Mouse (Mus musculus): ENCODE results near the gene Gm34653. TPM values are rescaled to one million over a fixed set of nuclear protein-coding genes. Genes with fewer than 3 reads are reported as not detected.

The Gm34653 gene
- total and polyA plus RNA-seq, 3 experiments, result 0.38 TPM; not detected in 2

DNA sequence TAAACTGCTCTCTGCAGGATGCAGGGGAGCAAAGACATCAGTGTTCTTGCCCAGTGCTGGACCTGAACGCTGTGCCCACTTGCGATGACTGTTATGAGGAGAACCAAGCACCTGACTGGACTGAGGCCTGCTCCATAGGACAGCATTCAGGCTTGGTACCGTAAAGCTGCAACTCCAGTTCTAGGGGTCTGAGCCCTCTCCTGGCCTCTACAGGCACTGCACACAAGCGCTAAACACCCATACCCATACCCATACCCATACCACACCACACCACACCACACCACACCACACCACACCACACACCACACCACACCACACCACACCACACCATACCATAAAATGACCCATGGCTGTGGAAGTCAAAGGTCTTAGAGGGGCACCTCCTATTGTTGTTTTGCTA lies 22.5 kb downstream of the Gm34653 start:
- ATAC-seq (ENCODE audit: extremely low read depth, insufficient number of reproducible peaks, low FRiP score, poor library complexity, severe bottlenecking), result no peak
- TF ChIP-seq GATA1 (IDR thresholded peaks at IDR 0.05; ENCODE audit: borderline replicate concordance, low read length) (no peak), GATA2 (IDR thresholded peaks at IDR 0.05; ENCODE audit: borderline replicate concordance, low read depth, low read length) (no peak), TAL1 (conservative IDR thresholded peaks at IDR 0.05; ENCODE audit: low read depth, low read length) (no peak), CTCF (IDR thresholded peaks at IDR 0.05; ENCODE audit: low read depth, low read length) (no peak), POLR2AphosphoS5 (IDR thresholded peaks at IDR 0.05; ENCODE audit: insufficient replicate concordance, low read depth, low read length) (no peak)
- no peaks in the 10 kb centered on the region for H3K27me3 ChIP-seq (ENCODE audit: insufficient read depth, low read length)
- H3K9me3 ChIP-seq (replicated peaks), result no peaks in the 10 kb centered on the region
- no peak for DNase-seq (ENCODE audit: low spot score)
- H3K36me3 ChIP-seq (replicated peaks), result peaks cover 96% of the 10 kb centered on the region
- no peak overlapping the region for H3K4me3 ChIP-seq (ENCODE audit: low read depth, low read length)
- H3K4me1 ChIP-seq (ENCODE audit: insufficient read depth, low read depth, low read length), result peaks cover 7% of the 10 kb centered on the region; the same call in 1 of the 2 replicates

GRCm38 (mm10) chr2:34857728-34858127 lies 24.9 kb downstream of the Gm34653 start:
- DNase-seq (ENCODE audit: low spot score) (no peak), ATAC-seq (ENCODE audit: extremely low read depth, insufficient number of reproducible peaks, low FRiP score, poor library complexity, severe bottlenecking) (no peak)
- Histone ChIP-seq H3K4me1 (ENCODE audit: insufficient read depth, low read depth, low read length) (peaks cover 7% of the 10 kb centered on the region; the same call in 1 of the 2 replicates), H3K27me3 (ENCODE audit: insufficient read depth, low read length) (no peaks in the 10 kb centered on the region), H3K9me3 (replicated peaks) (no peaks in the 10 kb centered on the region), H3K4me3 (ENCODE audit: low read depth, low read length) (no peak overlapping the region), H3K36me3 (replicated peaks) (peaks cover 91% of the 10 kb centered on the region)
- TF ChIP-seq POLR2AphosphoS5 (IDR thresholded peaks at IDR 0.05; ENCODE audit: insufficient replicate concordance, low read depth, low read length) (no peak), GATA2 (IDR thresholded peaks at IDR 0.05; ENCODE audit: borderline replicate concordance, low read depth, low read length) (no peak), CTCF (IDR thresholded peaks at IDR 0.05; ENCODE audit: low read depth, low read length) (no peak), TAL1 (conservative IDR thresholded peaks at IDR 0.05; ENCODE audit: low read depth, low read length) (no peak), GATA1 (IDR thresholded peaks at IDR 0.05; ENCODE audit: borderline replicate concordance, low read length) (no peak)

DNA sequence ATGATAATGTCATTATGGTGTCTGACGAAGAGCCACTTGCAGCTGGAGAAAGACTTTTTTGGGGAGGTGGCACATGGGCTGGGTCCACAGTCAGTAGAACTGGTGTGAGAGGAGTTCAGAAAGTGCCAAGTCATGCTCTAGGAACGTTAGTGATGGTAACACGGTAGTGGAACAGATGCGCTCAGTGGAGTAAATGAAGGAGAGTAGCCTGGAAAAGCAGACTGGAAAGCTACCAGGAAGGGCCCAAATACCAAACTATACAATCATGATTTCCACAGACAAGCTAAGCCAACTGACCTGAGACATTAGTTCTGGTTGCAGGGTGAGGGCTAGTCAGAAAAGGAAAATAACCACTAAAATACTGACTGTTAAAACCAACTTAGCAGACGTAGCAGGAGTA lies 36.9 kb downstream of the Gm34653 start:
- peaks cover 49% of the 10 kb centered on the region for H3K4me1 ChIP-seq (ENCODE audit: insufficient read depth, low read depth, low read length)
- peaks cover 44% of the 10 kb centered on the region for H3K36me3 ChIP-seq (replicated peaks)
- DNase-seq (ENCODE audit: low spot score), result peak; percentile 65
- H3K27me3 ChIP-seq (ENCODE audit: insufficient read depth, low read length), result peaks cover 12% of the 10 kb centered on the region
- TF ChIP-seq GATA2 (IDR thresholded peaks at IDR 0.05; ENCODE audit: borderline replicate concordance, low read depth, low read length) (no peak), TAL1 (conservative IDR thresholded peaks at IDR 0.05; ENCODE audit: low read depth, low read length) (no peak), CTCF (IDR thresholded peaks at IDR 0.05; ENCODE audit: low read depth, low read length) (no peak), GATA1 (IDR thresholded peaks at IDR 0.05; ENCODE audit: borderline replicate concordance, low read length) (no peak), POLR2AphosphoS5 (IDR thresholded peaks at IDR 0.05; ENCODE audit: insufficient replicate concordance, low read depth, low read length) (no peak)
- peak overlapping the region; percentile 98 for H3K4me3 ChIP-seq (ENCODE audit: low read depth, low read length)
- ATAC-seq (ENCODE audit: extremely low read depth, insufficient number of reproducible peaks, low FRiP score, poor library complexity, severe bottlenecking), result peak; percentile 70; the same call in 1 of the 2 replicates
- no peaks in the 10 kb centered on the region for H3K9me3 ChIP-seq (replicated peaks)

GRCm38 (mm10) chr2:34870520-34871474 lies 38.0 kb downstream of the Gm34653 start:
- Histone ChIP-seq H3K9me3 (replicated peaks) (no peaks in the 10 kb centered on the region), H3K4me1 (ENCODE audit: insufficient read depth, low read depth, low read length) (peaks cover 49% of the 10 kb centered on the region), H3K36me3 (replicated peaks) (peaks cover 33% of the 10 kb centered on the region), H3K27me3 (ENCODE audit: insufficient read depth, low read length) (peaks cover 16% of the 10 kb centered on the region), H3K4me3 (ENCODE audit: low read depth, low read length) (peak overlapping the region; percentile 98)
- ATAC-seq (ENCODE audit: extremely low read depth, insufficient number of reproducible peaks, low FRiP score, poor library complexity, severe bottlenecking) (peak; percentile 79), DNase-seq (ENCODE audit: low spot score) (peak; percentile 93)
- TF ChIP-seq TAL1 (conservative IDR thresholded peaks at IDR 0.05; ENCODE audit: low read depth, low read length) (no peak), GATA2 (IDR thresholded peaks at IDR 0.05; ENCODE audit: borderline replicate concordance, low read depth, low read length) (no peak), POLR2AphosphoS5 (IDR thresholded peaks at IDR 0.05; ENCODE audit: insufficient replicate concordance, low read depth, low read length) (no peak), GATA1 (IDR thresholded peaks at IDR 0.05; ENCODE audit: borderline replicate concordance, low read length) (no peak), CTCF (IDR thresholded peaks at IDR 0.05; ENCODE audit: low read depth, low read length) (no peak)

- Histone ChIP-seq H3K36me3 (replicated peaks) (peaks cover 3% of the 10 kb centered on the region), H3K4me3 (ENCODE audit: low read depth, low read length) (no peak within 1 kb of the TSS), H3K27me3 (ENCODE audit: insufficient read depth, low read length) (peaks cover 45% of the 10 kb centered on the region), H3K4me1 (ENCODE audit: insufficient read depth, low read depth, low read length) (peaks cover 21% of the 10 kb centered on the region), H3K9me3 (replicated peaks) (no peaks in the 10 kb centered on the region)
- TF ChIP-seq GATA2 (IDR thresholded peaks at IDR 0.05; ENCODE audit: borderline replicate concordance, low read depth, low read length) (no peak), GATA1 (IDR thresholded peaks at IDR 0.05; ENCODE audit: borderline replicate concordance, low read length) (no peak), POLR2AphosphoS5 (IDR thresholded peaks at IDR 0.05; ENCODE audit: insufficient replicate concordance, low read depth, low read length) (no peak), TAL1 (conservative IDR thresholded peaks at IDR 0.05; ENCODE audit: low read depth, low read length) (no peak), CTCF (IDR thresholded peaks at IDR 0.05; ENCODE audit: low read depth, low read length) (no peak)
- ATAC-seq (ENCODE audit: extremely low read depth, insufficient number of reproducible peaks, low FRiP score, poor library complexity, severe bottlenecking) (no peak), DNase-seq (ENCODE audit: low spot score) (no peak)
These were observed 41.5 kb downstream of the Gm34653 start, which contains the start of gene Cutal for GRCm38 (mm10) chr2:34874271-34874670. Gene Cutal, plus strand, starts transcription at chr2:34874396.

GRCm38 (mm10) chr2:34874816-34875345 lies 42.1 kb downstream of the Gm34653 start, which contains the start of gene Psmd5:
Gene Psmd5, minus strand, starts transcription at chr2:34874968.
- no peak for DNase-seq (ENCODE audit: low spot score)
- no peak within 1 kb of the TSS for H3K4me3 ChIP-seq (ENCODE audit: low read depth, low read length)
- H3K27me3 ChIP-seq (ENCODE audit: insufficient read depth, low read length), result peaks cover 51% of the 10 kb centered on the region
- ATAC-seq (ENCODE audit: extremely low read depth, insufficient number of reproducible peaks, low FRiP score, poor library complexity, severe bottlenecking), result no peak
- H3K9me3 ChIP-seq (replicated peaks), result no peaks in the 10 kb centered on the region
- H3K4me1 ChIP-seq (ENCODE audit: insufficient read depth, low read depth, low read length), result peaks cover 15% of the 10 kb centered on the region
- no peak for TF ChIP-seq GATA1 (IDR thresholded peaks at IDR 0.05; ENCODE audit: borderline replicate concordance, low read length)
- no peak for TF ChIP-seq GATA2 (IDR thresholded peaks at IDR 0.05; ENCODE audit: borderline replicate concordance, low read depth, low read length)
- no peak for TF ChIP-seq TAL1 (conservative IDR thresholded peaks at IDR 0.05; ENCODE audit: low read depth, low read length)
- TF ChIP-seq CTCF (IDR thresholded peaks at IDR 0.05; ENCODE audit: low read depth, low read length), result no peak
- TF ChIP-seq POLR2AphosphoS5 (IDR thresholded peaks at IDR 0.05; ENCODE audit: insufficient replicate concordance, low read depth, low read length), result no peak
- H3K36me3 ChIP-seq (replicated peaks), result peaks cover 3% of the 10 kb centered on the region

All from G1E (cell line).